Mouse (Mus musculus) cerebellum, adult 18-20 months (tissue): ENCODE results near the gene Spata5.
"Not testable (repeated sequence)": the region's sequence is repeated elsewhere in the genome, so short reads cannot be mapped to it uniquely, and the experiment has no call there.

Experiments used
- DNase-seq, 2 experiments: peaks; one replicate each; pipeline ENCODE4 v3.0.0; 2021

Spata5 gene

GRCm38 (mm10) chr3:37576840-37577239 lies 157.1 kb downstream of the Spata5 start:
- DNase-seq = no peak

GRCm38 (mm10) chr3:37577706-37578105 lies 158.0 kb downstream of the Spata5 start:
- no peak for DNase-seq

GRCm38 (mm10) chr3:37584576-37584975 lies 164.9 kb downstream of the Spata5 start:
- no peak for DNase-seq

- peak in 1 of 2 experiments; percentile 12 for DNase-seq
These were observed 166.5 kb downstream of the Spata5 start for GRCm38 (mm10) chr3:37585967-37586730.

GRCm38 (mm10) chr3:37586731-37587578 lies 167.3 kb downstream of the Spata5 start:
- DNase-seq = no peak

- no peak for DNase-seq
These were observed 176.0 kb downstream of the Spata5 start for GRCm38 (mm10) chr3:37595721-37596120.

GRCm38 (mm10) chr3:37596519-37596918 lies 176.8 kb downstream of the Spata5 start:
- no peak for DNase-seq

- DNase-seq = no peak
These were observed 177.5 kb downstream of the Spata5 start for GRCm38 (mm10) chr3:37597200-37597599.

GRCm38 (mm10) chr3:37599641-37600040 lies 179.9 kb downstream of the Spata5 start:
- DNase-seq = not testable (repeated sequence)

GRCm38 (mm10) chr3:37602356-37602755 lies 182.7 kb downstream of the Spata5 start:
- DNase-seq = no peak

GRCm38 (mm10) chr3:37602890-37603289 lies 183.2 kb downstream of the Spata5 start:
- DNase-seq = no peak

- DNase-seq = no peak
These were observed 183.8 kb downstream of the Spata5 start for GRCm38 (mm10) chr3:37603541-37603940.

- DNase-seq = peak; percentile 42 to 57
These were observed 185.5 kb downstream of the Spata5 start for GRCm38 (mm10) chr3:37604976-37605875.

GRCm38 (mm10) chr3:37605876-37606238 lies 186.2 kb downstream of the Spata5 start:
- peak; percentile 31 to 37 for DNase-seq

GRCm38 (mm10) chr3:37608926-37609325 lies 189.2 kb downstream of the Spata5 start:
- no peak for DNase-seq

- no peak for DNase-seq
These were observed 191.0 kb downstream of the Spata5 start for GRCm38 (mm10) chr3:37610670-37611069.

GRCm38 (mm10) chr3:37613722-37614121 lies 194.0 kb downstream of the Spata5 start:
- DNase-seq = no peak

GRCm38 (mm10) chr3:37614878-37615650 lies 195.4 kb downstream of the Spata5 start:
- DNase-seq = no peak

- DNase-seq = no peak
These were observed 197.2 kb downstream of the Spata5 start for GRCm38 (mm10) chr3:37616586-37617547.
